Mouse (Mus musculus) testis, adult 10 weeks (tissue): ENCODE data around the gene Aatk. TPM values are rescaled to one million over a fixed set of nuclear protein-coding genes. Genes with fewer than 3 reads are reported as not detected.

Source experiments
- polyA plus RNA-seq: library from polyadenylated mRNA; stranded (reverse); fragments of 350-450 nt; fragmentation: Illumina TruSeq; extraction: RNeasy Lipid Tissue Mini Kit (QIAGEN cat#74804); gene quantifications from one replicate; pipeline ENCODE4 v1.2.3, GENCODE M21; 2014; ENCODE audit warnings: low read depth, low replicate concordance

Aatk gene
- not detected for polyA plus RNA-seq

GRCm38 (mm10) chr11:120046553-120047191, at the start of gene Aatk:
TSS of gene Aatk (minus strand) at chr11:120047167.

GRCm38 (mm10) chr11:120086702-120087152, 39.8 kb upstream of the Aatk start, which contains the start of gene Cep131:
TSS of gene Cep131 (minus strand) at chr11:120086827.

Other genes starting within 250 kb of the Aatk start
- 3.0 TPM for gene Chmp6, start 133.7 kb downstream of the Aatk start, polyA plus RNA-seq
- gene Baiap2, start 104.4 kb downstream of the Aatk start, polyA plus RNA-seq = 8.8 TPM
- gene Cep131, start 39.7 kb upstream of the Aatk start, polyA plus RNA-seq = 3.9 TPM
- 0.84 TPM for gene Tepsin, start 51.6 kb upstream of the Aatk start, polyA plus RNA-seq
- gene Ndufaf8, start 51.8 kb upstream of the Aatk start, polyA plus RNA-seq = 1.9 TPM
- 1.5 TPM for gene Slc38a10, start 104.2 kb upstream of the Aatk start, polyA plus RNA-seq
- 0.41 TPM for gene Bahcc1, start 185.8 kb upstream of the Aatk start, polyA plus RNA-seq